Mouse (Mus musculus) neural tube, embryonic 13.5 days (tissue): ENCODE measurements around the gene Atl1. TPM values are rescaled to one million over a fixed set of nuclear protein-coding genes. Genes with fewer than 3 reads are reported as not detected.
A peak's percentile ranks its signal among the peaks of the same experiment; 100 is the strongest.

Experiments used
- ATAC-seq: fragments of 200-750 bp; cut with Nextera tagmentation; 2 replicates; pipeline ENCODE4 v1.8.0; 2017; ENCODE audit warnings: low read depth, mild to moderate bottlenecking, moderate TSS enrichment, moderate library complexity
- H3K27ac ChIP-seq: fragments of 300-500 bp; sonication (generic); replicated peaks from 2 replicates; pipeline ENCODE4 v1.5.1; 2015; ENCODE audit warnings: moderate library complexity, mild to moderate bottlenecking, inconsistent platforms
- H3K27me3 ChIP-seq: fragments of 300-500 bp; sonication (generic); 2 replicates; pipeline ENCODE4 v1.6.1; 2015; ENCODE audit warnings: mild to moderate bottlenecking, inconsistent platforms
- H3K36me3 ChIP-seq: fragments of 300-500 bp; sonication (generic); 2 replicates; pipeline ENCODE4 v1.6.1; 2015; ENCODE audit warnings: mild to moderate bottlenecking, inconsistent platforms
- H3K4me1 ChIP-seq: fragments of 300-500 bp; sonication (generic); replicated peaks from 2 replicates; pipeline ENCODE4 v1.6.1; 2015; ENCODE audit warnings: inconsistent platforms
- H3K4me2 ChIP-seq: fragments of 300-500 bp; sonication (generic); 2 replicates; pipeline ENCODE4 v1.6.1; 2015; ENCODE audit warnings: inconsistent platforms, mild to moderate bottlenecking, moderate library complexity
- H3K4me3 ChIP-seq: fragments of 300-500 bp; sonication (generic); 2 replicates; pipeline ENCODE4 v1.5.1; 2015; ENCODE audit warnings: mild to moderate bottlenecking, inconsistent platforms
- H3K9ac ChIP-seq: fragments of 300-500 bp; sonication (generic); 2 replicates; pipeline ENCODE4 v1.6.1; 2015; ENCODE audit warnings: moderate library complexity, mild to moderate bottlenecking, inconsistent platforms
- H3K9me3 ChIP-seq: fragments of 300-500 bp; sonication (generic); 2 replicates; pipeline ENCODE4 v1.6.1; 2016; ENCODE audit warnings: inconsistent platforms
- WGBS: fragments of 180-500 bp; shearing (Covaris S2); methylation state at CpG from one replicate; pipeline ENCODE4 v1.1.7; 2015; 5-methylcytosine and 5-hydroxymethylcytosine counted together
- polyA plus RNA-seq: library from polyadenylated mRNA; unstranded; fragments of >200 nt; fragmentation: Nextera tagmentation; extraction: Ambion mirVana; gene quantifications from 2 replicates; pipeline ENCODE4 v1.2.1, GENCODE M21; 2015

Atl1 gene
- 111 and 115 TPM in 2 replicates for polyA plus RNA-seq

DNA sequence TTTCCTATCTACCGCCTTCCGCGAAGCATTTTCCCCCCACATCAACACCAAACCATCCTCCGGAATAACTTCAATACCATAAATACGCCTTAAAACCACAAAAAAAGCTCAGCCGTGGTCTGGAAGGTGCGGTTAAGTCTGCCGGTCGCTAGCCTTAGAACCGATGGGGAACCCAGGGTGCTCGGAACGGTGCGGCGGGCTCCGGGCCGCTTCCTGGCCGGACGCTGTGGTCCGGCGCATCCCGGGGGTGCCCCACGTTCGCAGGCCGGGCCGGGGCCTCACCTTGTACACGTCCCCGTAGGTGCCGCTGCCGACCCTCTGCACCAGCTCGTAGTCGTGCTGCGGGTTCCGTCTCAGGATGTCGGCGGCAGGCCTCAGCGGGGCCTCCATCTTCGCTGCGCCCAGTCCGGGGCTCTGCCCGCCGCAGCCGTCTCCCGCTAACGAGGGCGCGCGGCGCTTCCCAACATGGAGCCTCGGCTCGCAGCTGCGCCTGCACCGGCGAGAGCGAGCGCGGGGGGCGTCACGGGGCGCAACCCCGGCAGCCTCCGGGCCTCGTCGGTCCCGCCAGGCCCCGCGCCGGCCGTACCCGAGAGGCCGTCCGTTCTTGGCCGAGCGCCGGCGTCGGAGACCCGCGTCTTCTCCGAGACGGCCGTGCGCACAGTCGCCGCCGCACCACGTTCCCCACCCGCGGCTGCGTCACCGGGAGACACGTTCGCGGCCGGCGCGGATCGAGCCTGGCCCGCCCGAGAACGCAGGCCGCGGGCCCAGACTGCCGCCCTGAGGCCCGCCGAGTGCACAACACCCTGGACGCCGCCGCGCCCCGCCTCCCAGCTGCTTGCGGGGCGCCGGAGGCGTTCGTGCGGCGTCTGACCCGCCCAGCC lies at the start of gene Atl1, which contains the start of gene Map4k5:
Atl1 (plus strand) TSS at position 244 of the 881 bp plus-strand sequence.
Map4k5 (minus strand) TSS at position 830 of the 881 bp plus-strand sequence.
- Histone ChIP-seq H3K4me1 (peaks cover 55% of the 10 kb centered on the region), H3K27me3 (no peaks in the 10 kb centered on the region), H3K9me3 (no peaks in the 10 kb centered on the region), H3K4me2 (peak within 1 kb of the TSS; percentile 80), H3K4me3 (peak within 1 kb of the TSS; percentile 90), H3K9ac (peak within 1 kb of the TSS; percentile 96), H3K27ac (peak within 1 kb of the TSS; percentile 97), H3K36me3 (no peaks in the 10 kb centered on the region)
- under 1% methylated on average over 96 of the region's 118 CpGs for WGBS
- peak; percentile 95 for ATAC-seq

DNA sequence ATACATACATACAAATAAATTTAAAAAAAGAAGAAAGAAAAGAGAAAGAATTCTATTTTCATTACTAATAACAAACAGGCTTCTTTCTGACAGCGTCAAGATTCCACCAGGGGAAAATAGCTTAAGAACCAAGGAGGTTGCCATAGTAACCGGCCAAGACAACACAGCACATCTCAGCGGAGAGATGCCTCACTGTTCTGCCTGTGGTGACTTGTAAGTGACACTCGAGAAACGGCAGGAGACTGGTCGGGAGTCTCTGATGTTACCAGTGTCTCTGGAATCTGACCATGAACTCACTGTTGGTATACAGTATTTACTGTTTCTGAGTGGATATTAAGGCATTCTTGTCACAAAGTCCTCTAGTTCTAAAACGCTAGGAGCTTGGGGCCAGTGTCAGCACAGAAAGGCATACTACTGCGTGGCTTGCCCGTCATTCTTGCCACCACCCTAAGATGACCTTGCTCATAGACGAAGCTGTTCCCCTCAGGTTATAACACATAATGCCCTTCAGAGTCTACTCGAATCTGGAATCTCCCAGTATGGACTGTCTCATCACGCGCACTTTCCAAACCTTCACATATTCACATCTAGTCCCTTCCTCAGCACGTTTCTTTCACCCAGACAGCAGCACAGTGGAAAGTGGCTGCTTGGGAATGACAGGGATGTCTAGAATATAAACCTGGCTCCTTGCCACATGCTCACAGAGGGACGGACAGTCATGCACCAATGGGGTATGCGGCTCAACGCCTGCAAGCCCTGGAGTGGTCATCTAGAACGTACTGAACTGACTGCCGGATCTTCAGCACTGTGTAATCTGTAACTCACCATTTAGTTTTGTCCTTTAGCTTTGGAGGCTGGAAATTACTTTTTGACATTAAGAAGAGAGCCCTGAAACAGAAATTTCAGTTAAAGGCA lies 48.6 kb upstream of the Atl1 start:
- H3K36me3 ChIP-seq: peaks cover 59% of the 10 kb centered on the region
- H3K9ac ChIP-seq: no peak overlapping the region; the same call in 1 of the 2 replicates
- peak; percentile 79 for ATAC-seq
- H3K4me2 ChIP-seq: no peak overlapping the region
- H3K4me1 ChIP-seq: peaks cover 7% of the 10 kb centered on the region
- H3K27me3 ChIP-seq: no peaks in the 10 kb centered on the region
- no peak overlapping the region for H3K4me3 ChIP-seq
- 59% methylated on average over 19 of the region's 19 CpGs for WGBS
- H3K9me3 ChIP-seq: no peaks in the 10 kb centered on the region
- H3K27ac ChIP-seq: peak overlapping the region; percentile 54

DNA sequence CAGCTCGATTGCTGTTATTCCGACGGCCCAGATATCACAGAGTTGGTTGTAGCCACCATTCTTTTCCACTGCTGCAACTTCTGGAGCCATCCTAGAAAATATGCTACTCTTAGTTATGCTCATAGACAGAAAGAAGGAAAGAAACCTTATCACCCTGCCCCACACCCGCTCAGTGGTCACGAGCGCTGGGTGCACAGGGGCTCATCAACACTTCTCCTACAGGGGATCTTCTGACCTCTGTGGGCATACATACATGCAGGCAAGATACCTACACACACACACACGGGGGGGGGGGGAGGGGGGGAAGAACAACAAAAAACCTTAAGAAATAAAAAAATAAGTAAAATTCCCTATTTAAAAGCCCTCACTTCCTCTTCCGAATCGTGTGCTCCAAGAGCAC lies 46.7 kb upstream of the Atl1 start:
- no peak overlapping the region for H3K9ac ChIP-seq
- H3K4me2 ChIP-seq: no peak overlapping the region
- ATAC-seq: no peak
- H3K9me3 ChIP-seq: no peaks in the 10 kb centered on the region
- H3K4me1 ChIP-seq: peaks cover 7% of the 10 kb centered on the region
- H3K27ac ChIP-seq: no peak overlapping the region
- no peaks in the 10 kb centered on the region for H3K27me3 ChIP-seq
- no peak overlapping the region for H3K4me3 ChIP-seq
- WGBS: 92% methylated on average over 9 of the region's 9 CpGs
- peaks cover 55% of the 10 kb centered on the region for H3K36me3 ChIP-seq

DNA sequence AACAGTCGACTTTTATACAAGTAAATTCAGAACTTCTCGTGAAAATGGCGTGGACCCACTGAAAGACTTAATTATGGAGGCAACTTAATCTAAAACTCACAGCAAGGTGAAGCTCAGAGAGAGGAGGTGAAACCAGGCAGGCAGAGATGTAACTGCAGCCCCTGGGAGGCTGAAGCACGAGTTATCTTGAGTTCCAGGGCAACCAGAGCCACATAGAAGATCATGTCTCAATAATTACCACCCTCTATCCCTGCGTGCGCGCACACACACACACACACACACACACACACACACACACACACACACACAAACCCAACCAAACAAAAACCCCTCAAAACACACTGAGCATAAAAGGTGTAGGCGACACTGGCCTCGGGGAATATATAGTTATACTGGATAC lies 45.9 kb upstream of the Atl1 start:
- Histone ChIP-seq H3K4me3 (no peak overlapping the region), H3K36me3 (peaks cover 54% of the 10 kb centered on the region), H3K9me3 (no peaks in the 10 kb centered on the region), H3K4me2 (no peak overlapping the region), H3K4me1 (peaks cover 7% of the 10 kb centered on the region), H3K9ac (no peak overlapping the region), H3K27me3 (no peaks in the 10 kb centered on the region), H3K27ac (no peak overlapping the region)
- no peak for ATAC-seq
- 92% methylated on average over 9 of the region's 9 CpGs for WGBS

DNA sequence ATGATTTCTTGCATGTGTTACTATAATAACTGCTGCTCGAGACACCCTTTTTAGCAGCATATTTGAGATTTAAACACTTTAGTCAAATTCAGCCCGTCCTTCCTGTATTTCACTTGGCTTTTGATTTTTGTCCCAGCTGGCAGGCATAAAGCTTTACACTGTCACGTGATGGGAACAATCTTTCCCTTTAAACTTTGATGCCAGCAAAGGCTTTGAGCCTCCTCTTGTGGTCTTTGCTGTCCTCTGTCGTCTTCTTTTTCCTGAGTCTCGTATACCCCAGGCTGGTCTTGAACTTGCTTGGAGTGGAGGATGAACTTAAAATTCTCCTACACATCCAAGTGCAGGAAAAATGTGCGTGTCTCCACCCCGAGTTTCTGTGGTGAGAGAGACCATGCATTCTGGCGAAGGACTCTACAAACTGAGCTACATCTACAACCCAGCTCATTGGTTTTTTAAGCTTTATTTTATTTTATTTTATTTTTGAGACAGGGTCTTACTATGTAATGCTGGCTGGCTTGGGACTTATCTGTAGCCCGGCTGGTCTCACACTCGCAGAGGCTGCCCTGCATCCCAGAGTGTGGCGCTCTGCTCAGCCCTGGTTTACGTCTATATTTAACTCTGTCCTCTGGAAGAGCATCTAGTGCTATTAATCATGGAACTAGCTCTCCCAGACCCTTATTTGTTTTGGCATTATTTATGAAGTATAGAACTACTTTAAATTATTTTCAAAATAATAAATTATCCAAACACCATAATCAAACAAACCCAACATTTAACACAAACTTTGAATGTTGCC lies 44.1 kb upstream of the Atl1 start:
- ATAC-seq: no peak
- Histone ChIP-seq H3K9me3 (no peaks in the 10 kb centered on the region), H3K4me1 (peaks cover 7% of the 10 kb centered on the region), H3K4me3 (no peak overlapping the region), H3K4me2 (no peak overlapping the region), H3K27ac (no peak overlapping the region), H3K27me3 (no peaks in the 10 kb centered on the region), H3K36me3 (peaks cover 60% of the 10 kb centered on the region), H3K9ac (no peak overlapping the region)
- WGBS: 90% methylated on average over 12 of the region's 12 CpGs

GRCm38 (mm10) chr12:69852288-69852687 lies 40.1 kb upstream of the Atl1 start:
- 82% methylated on average over 9 of the region's 9 CpGs for WGBS
- H3K9ac ChIP-seq: no peak overlapping the region
- H3K36me3 ChIP-seq: peaks cover 50% of the 10 kb centered on the region
- no peaks in the 10 kb centered on the region for H3K4me1 ChIP-seq
- no peak overlapping the region for H3K27ac ChIP-seq
- no peak for ATAC-seq
- H3K4me2 ChIP-seq: no peak overlapping the region
- H3K27me3 ChIP-seq: no peaks in the 10 kb centered on the region
- peaks cover 3% of the 10 kb centered on the region; the same call in 1 of the 2 replicates for H3K9me3 ChIP-seq
- no peak overlapping the region for H3K4me3 ChIP-seq

GRCm38 (mm10) chr12:69853387-69853786 lies 39.0 kb upstream of the Atl1 start:
- Histone ChIP-seq H3K4me2 (no peak overlapping the region), H3K4me3 (no peak overlapping the region), H3K9me3 (peaks cover 3% of the 10 kb centered on the region; the same call in 1 of the 2 replicates), H3K27ac (no peak overlapping the region), H3K9ac (no peak overlapping the region), H3K4me1 (no peaks in the 10 kb centered on the region), H3K36me3 (peaks cover 43% of the 10 kb centered on the region), H3K27me3 (no peaks in the 10 kb centered on the region)
- no peak for ATAC-seq
- 89% methylated on average over 11 of the region's 11 CpGs for WGBS

DNA sequence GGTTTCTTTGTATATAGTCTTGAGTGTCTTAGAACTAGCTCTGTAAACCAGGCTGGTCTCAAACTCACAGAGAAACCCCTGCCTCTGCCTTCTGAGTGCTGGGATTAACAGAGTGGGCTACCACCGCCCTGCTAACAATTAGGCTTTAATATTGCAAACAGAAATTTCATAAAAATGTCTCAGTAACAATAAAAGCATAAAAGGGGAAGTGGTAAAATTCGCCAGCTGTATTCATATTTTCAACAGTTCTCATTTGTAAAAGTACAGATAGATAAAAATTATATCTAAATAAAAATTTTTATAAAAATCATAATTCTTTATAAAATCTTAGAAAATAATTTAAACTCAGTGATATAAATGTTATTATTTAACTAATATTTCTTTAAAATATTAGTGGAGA lies 38.5 kb upstream of the Atl1 start:
- no peaks in the 10 kb centered on the region for H3K4me1 ChIP-seq
- no peak for ATAC-seq
- H3K27ac ChIP-seq: no peak overlapping the region
- no peak overlapping the region for H3K4me3 ChIP-seq
- WGBS: 90% methylated on average over 2 of the region's 2 CpGs
- no peak overlapping the region for H3K4me2 ChIP-seq
- peaks cover 40% of the 10 kb centered on the region for H3K36me3 ChIP-seq
- H3K9ac ChIP-seq: no peak overlapping the region
- H3K27me3 ChIP-seq: no peaks in the 10 kb centered on the region
- H3K9me3 ChIP-seq: peaks cover 3% of the 10 kb centered on the region; the same call in 1 of the 2 replicates

- no peak overlapping the region for H3K4me3 ChIP-seq
- H3K9ac ChIP-seq: no peak overlapping the region
- WGBS: 96% methylated on average over 12 of the region's 12 CpGs
- ATAC-seq: no peak
- peaks cover 3% of the 10 kb centered on the region; the same call in 1 of the 2 replicates for H3K9me3 ChIP-seq
- no peaks in the 10 kb centered on the region for H3K4me1 ChIP-seq
- peaks cover 30% of the 10 kb centered on the region for H3K36me3 ChIP-seq
- H3K27ac ChIP-seq: no peak overlapping the region
- H3K4me2 ChIP-seq: no peak overlapping the region
- H3K27me3 ChIP-seq: no peaks in the 10 kb centered on the region
These were observed 36.6 kb upstream of the Atl1 start for GRCm38 (mm10) chr12:69855641-69856300.

DNA sequence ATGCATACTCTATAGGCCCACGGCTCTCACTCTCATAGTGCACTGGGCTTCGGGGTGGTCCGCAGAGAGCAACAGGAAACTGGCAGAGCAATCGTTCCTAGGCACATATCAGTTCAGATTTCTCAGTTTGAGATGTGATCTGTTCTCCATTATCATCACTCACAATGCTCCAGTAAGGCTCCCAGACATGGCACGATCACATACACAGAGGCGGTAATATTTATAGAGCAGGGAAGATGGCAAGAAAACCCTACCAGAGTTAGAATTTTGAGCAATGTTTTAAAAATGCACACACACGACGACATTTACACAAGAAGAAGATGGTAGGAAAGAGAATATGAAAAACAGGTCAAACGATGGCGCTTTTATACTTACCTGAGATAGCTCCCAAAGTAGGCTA lies 36.0 kb upstream of the Atl1 start:
- H3K4me1 ChIP-seq: no peaks in the 10 kb centered on the region
- no peak overlapping the region for H3K4me3 ChIP-seq
- WGBS: 98% methylated on average over 10 of the region's 10 CpGs
- peaks cover 30% of the 10 kb centered on the region for H3K36me3 ChIP-seq
- no peak overlapping the region for H3K9ac ChIP-seq
- ATAC-seq: no peak
- no peak overlapping the region for H3K4me2 ChIP-seq
- H3K9me3 ChIP-seq: peaks cover 3% of the 10 kb centered on the region; the same call in 1 of the 2 replicates
- no peak overlapping the region for H3K27ac ChIP-seq
- no peaks in the 10 kb centered on the region for H3K27me3 ChIP-seq

GRCm38 (mm10) chr12:69857597-69857996 lies 34.8 kb upstream of the Atl1 start:
- whole genome bisulfite sequencing: 93% methylated on average over 2 of the region's 2 CpGs
- H3K27ac ChIP-seq: no peak overlapping the region
- no peak for ATAC-seq

More at GRCm38 (mm10) chr12:69857597-69857996, 34.8 kb upstream of the Atl1 start:
- no peak overlapping the region for H3K9ac ChIP-seq
- peaks cover 18% of the 10 kb centered on the region for H3K36me3 ChIP-seq
- H3K27me3 ChIP-seq: no peaks in the 10 kb centered on the region
- H3K4me2 ChIP-seq: no peak overlapping the region
- no peak overlapping the region for H3K4me3 ChIP-seq
- peaks cover 3% of the 10 kb centered on the region; the same call in 1 of the 2 replicates for H3K9me3 ChIP-seq
- no peaks in the 10 kb centered on the region for H3K4me1 ChIP-seq
